Mouse (Mus musculus) bone marrow macrophage, adult 2 months (primary cell): ENCODE data around the gene Adcy4.

Source experiments
- CTCF ChIP-seq: IDR thresholded peaks from 2 replicates; pipeline ENCODE4 v1.5.1; 2012; ENCODE audit warnings: low read depth, mild to moderate bottlenecking, low read length, moderate library complexity
- POLR2A ChIP-seq: IDR thresholded peaks from 2 replicates; pipeline ENCODE4 v1.6.1; 2012; ENCODE audit warnings: mild to moderate bottlenecking, low read depth, low read length, borderline replicate concordance

GRCm38 (mm10) chr14:55830331-55830730, 46.4 kb upstream of the Adcy4 start:
- TF ChIP-seq CTCF, result no peak
- no peak for TF ChIP-seq POLR2A
